Mouse (Mus musculus): Measurements from ENCODE around the gene Emc1.

DNA sequence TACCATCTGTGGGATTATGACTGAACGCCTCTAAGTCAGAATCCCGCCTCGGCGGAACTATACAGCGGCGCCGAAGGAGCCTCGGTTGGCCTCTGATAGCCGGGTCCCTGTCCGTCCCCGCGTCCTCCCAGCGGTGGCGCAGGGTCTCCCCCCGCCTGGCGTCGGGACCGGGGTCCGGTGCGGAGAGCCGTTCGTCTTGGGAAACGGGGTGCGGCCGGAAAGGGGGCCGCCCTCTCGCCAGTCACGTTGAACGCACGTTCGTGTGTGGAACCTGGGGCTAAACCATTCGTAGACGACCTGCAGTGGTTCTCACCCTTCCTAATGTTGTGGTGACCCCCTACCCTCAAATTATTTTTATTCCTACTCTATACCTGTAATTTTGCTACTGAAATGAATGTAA is 14.2 kb upstream of the Emc1 start:
- TF ChIP-seq CTCF (conservative IDR thresholded peaks at IDR 0.05; ENCODE audit: insufficient read depth, insufficient read length, low read depth, low read length) (no peak), POLR2A (IDR thresholded peaks at IDR 0.05; ENCODE audit: low read depth, low read length) (no peak)
